Mouse (Mus musculus): Measurements from ENCODE around the gene Fgfr2. TPM values are rescaled to one million over a fixed set of nuclear protein-coding genes. Genes with fewer than 3 reads are reported as not detected.
A peak's percentile ranks its signal among the peaks of the same experiment; 100 is the strongest.

Fgfr2 gene
- total RNA-seq, 1 experiment: 37.5 TPM

DNA sequence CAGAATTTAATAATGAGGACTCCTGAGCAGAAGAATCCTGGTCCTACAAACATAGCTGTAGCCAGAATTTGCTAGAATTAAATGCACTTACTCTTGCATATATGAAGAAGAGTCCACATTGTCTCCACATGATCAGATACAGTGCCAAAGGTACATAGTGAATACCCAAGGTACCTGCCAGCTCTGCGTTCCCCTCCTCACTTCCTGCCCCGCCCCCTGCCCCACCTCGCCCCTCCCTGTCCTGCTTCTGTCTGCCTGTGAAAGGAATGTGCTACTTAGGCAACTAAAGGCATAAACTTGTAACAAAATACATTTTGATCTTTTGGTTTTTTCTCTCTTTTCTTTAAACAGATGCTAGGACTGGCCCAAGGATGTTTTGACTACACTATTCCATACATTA, 1686.1 kb downstream of the Fgfr2 start:
- TF ChIP-seq HCFC1 (IDR thresholded peaks at IDR 0.05; ENCODE audit: borderline replicate concordance, insufficient read depth, low read length): no peak
- no peak for TF ChIP-seq ZC3H11A (IDR thresholded peaks at IDR 0.05; ENCODE audit: borderline replicate concordance, low read depth, low read length)
- TF ChIP-seq MAFK (IDR thresholded peaks at IDR 0.05; ENCODE audit: insufficient read depth, low read depth, low read length): no peak
- no peak overlapping the region for H3K4me3 ChIP-seq (ENCODE audit: insufficient read depth in 1 of 2, low read depth in 1 of 2, low read length in 2 of 2, poor library complexity in 1 of 2, severe bottlenecking in 1 of 2)
- H3K4me1 ChIP-seq (ENCODE audit: control insufficient read depth in 2 of 2, insufficient read depth in 2 of 2, low read length in 2 of 2, poor library complexity in 1 of 2): peaks cover 0 to 5% of the 10 kb centered on the region in 2 experiments; a peak in 1 of 4 replicates
- H3K27ac ChIP-seq (ENCODE audit: insufficient read depth, low read depth, low read length, poor library complexity, severe bottlenecking): 0 out of 2 replicates have a peak overlapping the region, but pooled peaks have one; percentile 28
- no peaks in the 10 kb centered on the region for H3K36me3 ChIP-seq (ENCODE audit: control insufficient read depth, insufficient read depth, low read length, poor library complexity, severe bottlenecking)
- H3K9me3 ChIP-seq (ENCODE audit: control insufficient read depth, insufficient read depth, low read depth, low read length): no peaks in the 10 kb centered on the region
- in situ Hi-C loops (cut with MboI; ENCODE audit: low sequenced_read_pairs in 2 of 2, unreplicated experiment in 2 of 2): no loop called here
- H3K9ac ChIP-seq (ENCODE audit: insufficient read depth, low read depth, low read length, poor library complexity, severe bottlenecking): no peak overlapping the region
- no peak for DNase-seq (ENCODE audit: low read depth, low spot score)

DNA sequence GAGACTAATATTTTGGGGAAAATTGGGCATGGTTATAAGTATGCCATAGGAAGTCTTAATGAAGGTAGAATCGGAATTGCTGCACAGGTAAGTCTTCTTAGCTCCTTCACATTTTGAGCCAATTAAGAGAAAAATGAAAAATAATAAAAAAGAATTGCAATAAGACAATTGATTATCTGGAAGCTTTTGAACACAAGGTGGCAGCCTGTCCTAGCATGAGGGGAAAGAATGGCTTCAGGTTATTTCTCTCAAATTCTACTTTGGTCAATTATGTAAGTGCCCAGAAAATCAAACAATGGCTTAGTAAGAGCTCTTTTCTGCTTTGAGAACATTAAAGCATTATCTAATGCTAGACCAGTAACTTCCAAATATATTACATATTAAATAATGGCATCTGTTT, 1688.9 kb downstream of the Fgfr2 start:
- no peak overlapping the region for H3K4me3 ChIP-seq (ENCODE audit: insufficient read depth in 1 of 2, low read depth in 1 of 2, low read length in 2 of 2, poor library complexity in 1 of 2, severe bottlenecking in 1 of 2)
- TF ChIP-seq HCFC1 (IDR thresholded peaks at IDR 0.05; ENCODE audit: borderline replicate concordance, insufficient read depth, low read length) (no peak), CHD2 (IDR thresholded peaks at IDR 0.05; ENCODE audit: low read depth, low read length) (no peak), ZC3H11A (IDR thresholded peaks at IDR 0.05; ENCODE audit: borderline replicate concordance, low read depth, low read length) (no peak), MAFK (IDR thresholded peaks at IDR 0.05; ENCODE audit: insufficient read depth, low read depth, low read length) (no peak), ZNF384 (IDR thresholded peaks at IDR 0.05; ENCODE audit: low read depth, low read length) (no peak)
- H3K36me3 ChIP-seq (ENCODE audit: control insufficient read depth, insufficient read depth, low read length, poor library complexity, severe bottlenecking): no peaks in the 10 kb centered on the region
- in situ Hi-C loops (cut with MboI; ENCODE audit: low sequenced_read_pairs in 2 of 2, unreplicated experiment in 2 of 2): no loop called here
- DNase-seq (ENCODE audit: low read depth, low spot score): no peak
- H3K9ac ChIP-seq (ENCODE audit: insufficient read depth, low read depth, low read length, poor library complexity, severe bottlenecking): no peak overlapping the region
- H3K9me3 ChIP-seq (ENCODE audit: control insufficient read depth, insufficient read depth, low read depth, low read length): no peaks in the 10 kb centered on the region
- no peak overlapping the region for H3K27ac ChIP-seq (ENCODE audit: insufficient read depth, low read depth, low read length, poor library complexity, severe bottlenecking)
- H3K4me1 ChIP-seq (ENCODE audit: control insufficient read depth in 2 of 2, insufficient read depth in 2 of 2, low read length in 2 of 2, poor library complexity in 1 of 2): peaks cover 0 to 5% of the 10 kb centered on the region in 2 experiments; a peak in 1 of 4 replicates

DNA sequence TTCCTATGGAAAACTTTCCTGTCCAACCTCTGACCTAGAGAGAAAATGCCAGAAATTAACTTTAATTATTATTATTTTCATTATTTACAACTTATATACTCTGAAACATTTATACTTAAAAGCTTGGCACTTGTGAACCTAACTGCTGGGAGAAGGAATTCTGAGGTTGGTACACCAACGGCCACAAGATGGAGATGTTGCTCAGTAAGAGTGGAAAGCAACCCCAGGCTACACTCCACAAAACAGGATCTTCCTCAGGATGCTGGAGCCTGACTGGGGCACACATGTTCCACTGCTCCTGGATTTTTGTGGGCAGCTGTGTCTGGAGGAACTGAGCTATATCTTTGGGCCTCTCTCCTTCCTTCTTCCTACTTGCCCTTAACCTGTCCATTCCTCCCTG, 1690.9 kb downstream of the Fgfr2 start:
- H3K9ac ChIP-seq (ENCODE audit: insufficient read depth, low read depth, low read length, poor library complexity, severe bottlenecking): no peak overlapping the region
- TF ChIP-seq ZC3H11A (IDR thresholded peaks at IDR 0.05; ENCODE audit: borderline replicate concordance, low read depth, low read length): peak; percentile 33; the same call in 1 of the 2 replicates
- no peak for TF ChIP-seq ZNF384 (IDR thresholded peaks at IDR 0.05; ENCODE audit: low read depth, low read length)
- H3K4me1 ChIP-seq (ENCODE audit: control insufficient read depth in 2 of 2, insufficient read depth in 2 of 2, low read length in 2 of 2, poor library complexity in 1 of 2): peaks cover 0 to 3% of the 10 kb centered on the region in 2 experiments; a peak in 1 of 4 replicates
- H3K36me3 ChIP-seq (ENCODE audit: control insufficient read depth, insufficient read depth, low read length, poor library complexity, severe bottlenecking): no peaks in the 10 kb centered on the region
- DNase-seq (ENCODE audit: low read depth, low spot score): peak; percentile 27
- H3K27ac ChIP-seq (ENCODE audit: insufficient read depth, low read depth, low read length, poor library complexity, severe bottlenecking): no peak overlapping the region
- no peak overlapping the region for H3K4me3 ChIP-seq (ENCODE audit: insufficient read depth in 1 of 2, low read depth in 1 of 2, low read length in 2 of 2, poor library complexity in 1 of 2, severe bottlenecking in 1 of 2)
- in situ Hi-C loops (cut with MboI; ENCODE audit: low sequenced_read_pairs in 2 of 2, unreplicated experiment in 2 of 2): no loop called here
- H3K9me3 ChIP-seq (ENCODE audit: control insufficient read depth, insufficient read depth, low read depth, low read length): no peaks in the 10 kb centered on the region

DNA sequence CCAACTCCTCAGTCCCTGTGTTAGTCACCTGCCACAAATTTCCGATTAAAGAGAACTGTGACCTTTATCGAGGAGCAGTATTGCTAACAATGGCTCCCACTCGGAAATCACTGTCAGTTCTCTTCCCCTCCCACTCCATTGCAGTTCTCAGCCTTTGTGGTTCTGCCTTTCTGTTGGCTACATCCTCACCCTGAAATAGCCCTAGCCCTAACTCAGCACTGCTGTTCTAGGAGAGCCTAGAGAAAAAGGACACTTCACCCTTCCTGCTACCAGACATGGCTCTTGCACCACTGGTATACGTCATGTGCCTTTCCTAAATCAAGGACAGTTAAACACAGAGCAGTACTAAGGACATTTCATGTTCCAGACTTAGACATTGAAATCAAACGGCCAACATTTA, 1695.8 kb downstream of the Fgfr2 start:
- H3K27ac ChIP-seq (ENCODE audit: insufficient read depth, low read depth, low read length, poor library complexity, severe bottlenecking): no peak overlapping the region
- H3K9ac ChIP-seq (ENCODE audit: insufficient read depth, low read depth, low read length, poor library complexity, severe bottlenecking): no peak overlapping the region
- DNase-seq (ENCODE audit: low read depth, low spot score): no peak
- H3K4me1 ChIP-seq (ENCODE audit: control insufficient read depth in 2 of 2, insufficient read depth in 2 of 2, low read length in 2 of 2, poor library complexity in 1 of 2): no peaks in the 10 kb centered on the region
- no peak overlapping the region for H3K4me3 ChIP-seq (ENCODE audit: insufficient read depth in 1 of 2, low read depth in 1 of 2, low read length in 2 of 2, poor library complexity in 1 of 2, severe bottlenecking in 1 of 2)
- TF ChIP-seq ZC3H11A (IDR thresholded peaks at IDR 0.05; ENCODE audit: borderline replicate concordance, low read depth, low read length): no peak
- no peak for TF ChIP-seq MAFK (IDR thresholded peaks at IDR 0.05; ENCODE audit: insufficient read depth, low read depth, low read length)
- no peak for TF ChIP-seq ZNF384 (IDR thresholded peaks at IDR 0.05; ENCODE audit: low read depth, low read length)
- no peak for TF ChIP-seq CHD2 (IDR thresholded peaks at IDR 0.05; ENCODE audit: low read depth, low read length)
- no peak for TF ChIP-seq HCFC1 (IDR thresholded peaks at IDR 0.05; ENCODE audit: borderline replicate concordance, insufficient read depth, low read length)
- in situ Hi-C loops (cut with MboI; ENCODE audit: low sequenced_read_pairs in 2 of 2, unreplicated experiment in 2 of 2): no loop called here
- H3K36me3 ChIP-seq (ENCODE audit: control insufficient read depth, insufficient read depth, low read length, poor library complexity, severe bottlenecking): no peaks in the 10 kb centered on the region
- H3K9me3 ChIP-seq (ENCODE audit: control insufficient read depth, insufficient read depth, low read depth, low read length): no peaks in the 10 kb centered on the region

DNA sequence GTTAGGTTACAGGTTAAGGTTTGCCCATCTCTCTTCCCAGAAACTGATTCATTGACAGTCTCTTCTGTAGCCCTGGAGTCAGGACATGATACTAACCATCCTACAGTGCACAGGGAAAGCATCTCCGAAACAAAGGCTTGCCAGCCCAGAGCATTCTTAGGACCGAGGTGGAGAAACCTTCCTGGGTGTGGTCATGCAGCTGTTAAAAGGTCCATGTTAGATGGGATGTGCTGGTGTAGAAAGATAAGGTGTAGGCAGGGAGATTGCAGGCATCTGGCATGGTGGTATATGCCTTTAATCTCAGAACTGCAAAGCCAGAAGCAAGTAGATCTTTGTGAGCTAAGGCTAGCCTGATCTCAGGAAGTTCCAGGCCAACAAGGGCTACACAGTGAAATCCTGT, 1698.2 kb downstream of the Fgfr2 start:
- no peaks in the 10 kb centered on the region for H3K36me3 ChIP-seq (ENCODE audit: control insufficient read depth, insufficient read depth, low read length, poor library complexity, severe bottlenecking)
- DNase-seq (ENCODE audit: low read depth, low spot score): no peak
- H3K4me1 ChIP-seq (ENCODE audit: control insufficient read depth in 2 of 2, insufficient read depth in 2 of 2, low read length in 2 of 2, poor library complexity in 1 of 2): no peaks in the 10 kb centered on the region
- H3K9me3 ChIP-seq (ENCODE audit: control insufficient read depth, insufficient read depth, low read depth, low read length): no peaks in the 10 kb centered on the region
- TF ChIP-seq CHD2 (IDR thresholded peaks at IDR 0.05; ENCODE audit: low read depth, low read length) (no peak), ZNF384 (IDR thresholded peaks at IDR 0.05; ENCODE audit: low read depth, low read length) (no peak), MAFK (IDR thresholded peaks at IDR 0.05; ENCODE audit: insufficient read depth, low read depth, low read length) (no peak), ZC3H11A (IDR thresholded peaks at IDR 0.05; ENCODE audit: borderline replicate concordance, low read depth, low read length) (no peak), HCFC1 (IDR thresholded peaks at IDR 0.05; ENCODE audit: borderline replicate concordance, insufficient read depth, low read length) (no peak)
- no peak overlapping the region for H3K27ac ChIP-seq (ENCODE audit: insufficient read depth, low read depth, low read length, poor library complexity, severe bottlenecking)
- H3K4me3 ChIP-seq (ENCODE audit: insufficient read depth in 1 of 2, low read depth in 1 of 2, low read length in 2 of 2, poor library complexity in 1 of 2, severe bottlenecking in 1 of 2): no peak overlapping the region
- H3K9ac ChIP-seq (ENCODE audit: insufficient read depth, low read depth, low read length, poor library complexity, severe bottlenecking): no peak overlapping the region
- in situ Hi-C loops (cut with MboI; ENCODE audit: low sequenced_read_pairs in 2 of 2, unreplicated experiment in 2 of 2): no loop called here
